Mouse (Mus musculus): ENCODE data around the gene Tle4. TPM values are rescaled to one million over a fixed set of nuclear protein-coding genes. Genes with fewer than 3 reads are reported as not detected.

Tle4 gene
- polyA plus RNA-seq, 1 experiment from 2014 or later = 10.6 TPM

- H3K36me3 ChIP-seq = no peaks in the 10 kb centered on the region
- H3K4me1 ChIP-seq = peaks cover 12% of the 10 kb centered on the region; the same call in 1 of the 2 replicates
- no peak overlapping the region for H3K4me3 ChIP-seq
- H3K9me3 ChIP-seq = no peaks in the 10 kb centered on the region
- no peak overlapping the region for H3K27ac ChIP-seq
- DNase-seq (ENCODE audit: low spot score) = no peak
- 42% methylated on average over 8 of the region's 8 CpGs for WGBS
- H3K27me3 ChIP-seq (ENCODE audit: insufficient read depth, poor library complexity, severe bottlenecking) = peaks cover 24% of the 10 kb centered on the region; the same call in 1 of the 2 replicates
These were observed 2.0 kb upstream of the Tle4 start for GRCm38 (mm10) chr19:14599851-14600251.

- H3K9me3 ChIP-seq = no peaks in the 10 kb centered on the region
- no peaks in the 10 kb centered on the region for H3K36me3 ChIP-seq
- H3K27me3 ChIP-seq (ENCODE audit: insufficient read depth, poor library complexity, severe bottlenecking) = peaks cover 18% of the 10 kb centered on the region; the same call in 1 of the 2 replicates
- H3K4me1 ChIP-seq = peaks cover 12% of the 10 kb centered on the region; the same call in 1 of the 2 replicates
- no peak for DNase-seq (ENCODE audit: low spot score)
- peak overlapping the region; percentile 91 for H3K27ac ChIP-seq
- H3K4me3 ChIP-seq = peak overlapping the region; percentile 89
- WGBS = under 1% methylated on average over 46 of the region's 46 CpGs
These were observed 938 bp upstream of the Tle4 start for GRCm38 (mm10) chr19:14598690-14599288.

- DNase-seq (ENCODE audit: low spot score) = no peak
- H3K36me3 ChIP-seq = no peaks in the 10 kb centered on the region
- H3K27me3 ChIP-seq (ENCODE audit: insufficient read depth, poor library complexity, severe bottlenecking) = 0 out of 2 replicates have a peak, but pooled peaks cover 10% of the 10 kb centered on the region
- H3K9me3 ChIP-seq = no peaks in the 10 kb centered on the region
- H3K27ac ChIP-seq = peak overlapping the region; percentile 97
- peaks cover 12% of the 10 kb centered on the region; the same call in 1 of the 2 replicates for H3K4me1 ChIP-seq
- peak overlapping the region; percentile 89 for H3K4me3 ChIP-seq
- WGBS = under 1% methylated on average over 120 of the region's 120 CpGs
These were observed 622 bp downstream of the Tle4 start for GRCm38 (mm10) chr19:14596941-14597916.

- H3K36me3 ChIP-seq = no peaks in the 10 kb centered on the region
- no peak for DNase-seq (ENCODE audit: low spot score)
- WGBS = under 1% methylated on average over 12 of the region's 12 CpGs
These were observed 1.4 kb downstream of the Tle4 start for GRCm38 (mm10) chr19:14596358-14596940.

GRCm38 (mm10) chr19:14595390-14595997, 2.4 kb downstream of the Tle4 start:
- no peaks in the 10 kb centered on the region for H3K9me3 ChIP-seq
- DNase-seq (ENCODE audit: low spot score) = no peak
- H3K4me1 ChIP-seq = peaks cover 12% of the 10 kb centered on the region; the same call in 1 of the 2 replicates
- peak overlapping the region; percentile 89 for H3K4me3 ChIP-seq
- 14% methylated on average over 11 of the region's 11 CpGs for WGBS
- H3K36me3 ChIP-seq = no peaks in the 10 kb centered on the region
- no peak overlapping the region for H3K27ac ChIP-seq
- 0 out of 2 replicates have a peak, but pooled peaks cover 1% of the 10 kb centered on the region for H3K27me3 ChIP-seq (ENCODE audit: insufficient read depth, poor library complexity, severe bottlenecking)

More at GRCm38 (mm10) chr19:14596358-14596940, 1.4 kb downstream of the Tle4 start:
- Histone ChIP-seq H3K9me3 (no peaks in the 10 kb centered on the region), H3K27ac (peak overlapping the region; percentile 97), H3K4me3 (peak overlapping the region; percentile 89), H3K27me3 (ENCODE audit: insufficient read depth, poor library complexity, severe bottlenecking) (0 out of 2 replicates have a peak, but pooled peaks cover 10% of the 10 kb centered on the region), H3K4me1 (peaks cover 12% of the 10 kb centered on the region; the same call in 1 of the 2 replicates)

GRCm38 (mm10) chr19:14594537-14594936, 3.3 kb downstream of the Tle4 start:
- H3K27ac ChIP-seq = no peak overlapping the region
- no peak for DNase-seq (ENCODE audit: low spot score)
- 0 out of 2 replicates have a peak, but pooled peaks cover 7% of the 10 kb centered on the region for H3K4me1 ChIP-seq
- H3K36me3 ChIP-seq = peaks cover 5% of the 10 kb centered on the region; the same call in 1 of the 2 replicates
- 88% methylated on average over 3 of the region's 3 CpGs for WGBS
- no peak overlapping the region for H3K4me3 ChIP-seq
- H3K27me3 ChIP-seq (ENCODE audit: insufficient read depth, poor library complexity, severe bottlenecking) = no peaks in the 10 kb centered on the region
- H3K9me3 ChIP-seq = no peaks in the 10 kb centered on the region

- 81% methylated on average over 10 of the region's 10 CpGs for WGBS
- Histone ChIP-seq H3K4me1 (peaks cover 10% of the 10 kb centered on the region), H3K27me3 (ENCODE audit: insufficient read depth, poor library complexity, severe bottlenecking) (no peaks in the 10 kb centered on the region), H3K27ac (no peak overlapping the region), H3K9me3 (no peaks in the 10 kb centered on the region), H3K4me3 (no peak overlapping the region), H3K36me3 (peaks cover 5% of the 10 kb centered on the region; the same call in 1 of the 2 replicates)
- DNase-seq (ENCODE audit: low spot score) = no peak
These were observed 5.9 kb downstream of the Tle4 start for GRCm38 (mm10) chr19:14591809-14592535.

GRCm38 (mm10) chr19:14590154-14590553, 7.7 kb downstream of the Tle4 start:
- Histone ChIP-seq H3K36me3 (peaks cover 5% of the 10 kb centered on the region; the same call in 1 of the 2 replicates), H3K4me1 (peaks cover 18% of the 10 kb centered on the region), H3K27me3 (ENCODE audit: insufficient read depth, poor library complexity, severe bottlenecking) (no peaks in the 10 kb centered on the region), H3K9me3 (no peaks in the 10 kb centered on the region), H3K27ac (no peak overlapping the region), H3K4me3 (no peak overlapping the region)
- whole genome bisulfite sequencing = 62% methylated on average over 7 of the region's 7 CpGs
- no peak for DNase-seq (ENCODE audit: low spot score)

GRCm38 (mm10) chr19:14588221-14589123, 9.4 kb downstream of the Tle4 start:
- 43% methylated on average over 3 of the region's 3 CpGs for WGBS
- DNase-seq (ENCODE audit: low spot score) = no peak
- H3K4me1 ChIP-seq = peaks cover 18% of the 10 kb centered on the region
- no peak overlapping the region for H3K27ac ChIP-seq
- H3K36me3 ChIP-seq = peaks cover 5% of the 10 kb centered on the region; the same call in 1 of the 2 replicates
- no peaks in the 10 kb centered on the region for H3K27me3 ChIP-seq (ENCODE audit: insufficient read depth, poor library complexity, severe bottlenecking)
- no peak overlapping the region for H3K4me3 ChIP-seq
- no peaks in the 10 kb centered on the region for H3K9me3 ChIP-seq

- Histone ChIP-seq H3K27me3 (ENCODE audit: insufficient read depth, poor library complexity, severe bottlenecking) (no peaks in the 10 kb centered on the region), H3K9me3 (no peaks in the 10 kb centered on the region; the same call in 1 of the 2 replicates), H3K36me3 (peaks cover 6% of the 10 kb centered on the region; the same call in 1 of the 2 replicates), H3K4me1 (peaks cover 18% of the 10 kb centered on the region), H3K27ac (no peak overlapping the region), H3K4me3 (no peak overlapping the region)
- WGBS = 55% methylated on average over 3 of the region's 3 CpGs
- no peak for DNase-seq (ENCODE audit: low spot score)
These were observed 11.7 kb downstream of the Tle4 start for GRCm38 (mm10) chr19:14586171-14586570.

GRCm38 (mm10) chr19:14585731-14586130, 12.1 kb downstream of the Tle4 start:
- no peaks in the 10 kb centered on the region; the same call in 1 of the 2 replicates for H3K9me3 ChIP-seq
- H3K4me3 ChIP-seq = no peak overlapping the region
- no peak overlapping the region for H3K27ac ChIP-seq
- peaks cover 10% of the 10 kb centered on the region; the same call in 1 of the 2 replicates for H3K36me3 ChIP-seq
- DNase-seq (ENCODE audit: low spot score) = no peak
- peaks cover 18% of the 10 kb centered on the region for H3K4me1 ChIP-seq
- 81% methylated on average over 4 of the region's 4 CpGs for WGBS
- H3K27me3 ChIP-seq (ENCODE audit: insufficient read depth, poor library complexity, severe bottlenecking) = no peaks in the 10 kb centered on the region
